Mouse (Mus musculus) erythroblast, embryonic 14.5 days (primary cell): ENCODE data around the gene Gm10837.

Experiments
- GATA1 ChIP-seq: IDR thresholded peaks from 2 replicates; pipeline ENCODE4 v1.6.1; 2012; ENCODE audit warnings: low read length, inconsistent platforms, mixed read lengths
- TAL1 ChIP-seq: IDR thresholded peaks from 3 replicates; pipeline ENCODE4 v1.6.1; 2012; ENCODE audit warnings: low read length, inconsistent platforms, mixed read lengths

DNA sequence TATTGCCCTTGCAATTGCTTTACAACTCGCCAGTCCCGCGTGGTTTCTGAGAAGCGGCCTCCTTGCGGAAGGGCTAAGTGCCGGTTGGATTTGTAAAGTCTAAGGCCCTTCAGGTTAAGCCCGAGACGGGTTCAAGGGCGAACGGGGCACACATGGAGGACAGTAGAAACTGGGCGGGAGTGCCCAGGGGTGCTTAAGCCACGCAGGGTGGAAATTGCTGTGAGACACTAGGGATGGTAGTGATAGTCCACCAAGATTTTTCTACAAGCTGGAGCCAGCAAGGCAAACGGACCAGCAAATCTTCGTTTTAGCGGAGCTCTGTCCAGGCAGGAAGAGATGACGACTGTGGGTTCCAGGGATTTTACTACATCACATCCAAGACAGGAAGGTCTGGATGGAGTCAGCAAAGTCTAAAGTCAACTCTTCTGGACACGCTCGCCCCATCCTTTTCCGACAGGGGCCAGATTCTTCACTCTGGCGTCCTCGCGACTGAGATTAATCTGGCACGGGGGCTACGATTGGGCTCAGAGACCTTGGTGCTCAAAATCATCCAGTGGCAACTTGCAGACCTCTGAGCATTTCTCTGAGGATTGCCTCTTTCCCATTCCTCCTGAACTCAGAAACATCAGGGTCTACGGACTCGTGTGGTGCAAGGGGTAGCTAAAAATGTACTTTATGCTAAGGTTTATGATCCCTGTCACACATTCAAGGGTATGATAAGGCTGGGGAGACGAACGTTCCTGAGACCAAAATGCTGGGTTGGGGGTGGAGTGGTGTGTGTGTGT, 21.2 kb upstream of the Gm10837 start:
- TF ChIP-seq TAL1 (no peak), GATA1 (no peak)
